8 mouse cellular contexts compared by ENCODE assay signal in the genomic region with DNA sequence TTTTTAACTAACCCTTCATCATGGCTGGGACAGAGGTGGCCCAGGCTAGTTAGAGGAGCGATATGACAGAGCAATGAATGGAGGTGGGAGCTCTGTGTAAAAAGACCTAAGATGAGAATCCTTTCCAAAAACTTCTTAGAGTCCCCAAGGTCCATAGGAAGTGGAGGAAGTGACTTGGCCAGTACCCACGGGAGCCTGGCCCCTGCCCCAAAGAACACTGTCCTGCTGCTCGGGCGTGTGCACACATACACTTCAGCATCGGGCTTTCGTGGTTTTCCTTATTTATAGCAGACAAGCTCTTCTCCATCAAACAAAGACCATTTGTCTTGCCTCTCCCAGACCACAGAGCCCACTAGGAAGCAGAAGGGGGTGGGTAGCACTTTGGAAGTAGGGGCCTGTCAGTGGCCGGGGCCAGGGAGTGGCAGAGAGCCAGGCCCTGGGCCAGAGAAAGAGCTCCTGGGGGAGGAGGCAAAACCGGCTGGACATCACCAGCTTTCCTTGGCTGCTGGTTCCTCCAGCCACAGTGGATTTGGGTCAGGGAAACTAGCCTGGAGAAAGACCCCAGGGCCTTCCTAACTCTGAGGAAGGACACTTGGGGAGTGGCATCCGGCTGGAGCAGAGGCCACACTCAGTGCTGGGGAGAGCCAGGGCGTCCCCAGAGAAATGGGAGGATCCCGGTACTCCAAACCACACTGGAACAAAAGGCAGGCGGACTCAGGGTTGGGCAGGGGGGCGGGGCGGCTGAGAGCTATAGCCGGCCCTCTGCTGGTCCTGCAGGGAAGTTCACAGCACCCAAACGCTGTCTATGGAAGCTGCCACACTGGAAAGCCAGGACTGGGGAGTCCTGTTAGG. TPM values are rescaled to one million over a fixed set of nuclear protein-coding genes. Genes with fewer than 3 reads are reported as not detected.
DNase-seq lines count a peak whose midpoint lies in the region; ATAC-seq and TF ChIP-seq lines count a peak whose summit lies in the region.

No protein-coding gene starts in this region.

- no peaks in the 10 kb centered on the region for H3K36me3 ChIP-seq in thymus, adult 2 months (ENCODE audit: control insufficient read depth, insufficient read depth, low read length)
- peaks cover 50% of the 10 kb centered on the region for H3K36me3 ChIP-seq in limb, embryonic 12.5 days
- H3K36me3 ChIP-seq in midbrain, embryonic 12.5 days = peaks cover 31% of the 10 kb centered on the region

- peak overlapping the region; percentile 81 for H3K4me2 ChIP-seq in limb, embryonic 12.5 days
- peak overlapping the region; percentile 91 for H3K4me2 ChIP-seq in midbrain, embryonic 12.5 days (replicated peaks)

- H3K27me3 ChIP-seq in thymus, adult 2 months (ENCODE audit: control insufficient read depth, insufficient read depth, low read length) = no peaks in the 10 kb centered on the region; the same call in 1 of the 2 replicates
- H3K27me3 ChIP-seq in limb, embryonic 12.5 days = no peaks in the 10 kb centered on the region
- H3K27me3 ChIP-seq in midbrain, embryonic 12.5 days = no peaks in the 10 kb centered on the region

- no peak overlapping the region for H3K27ac ChIP-seq in thymus, adult 2 months (ENCODE audit: control insufficient read depth, insufficient read depth, low read length)
- H3K27ac ChIP-seq in limb, embryonic 12.5 days = peak overlapping the region; percentile 86
- peak overlapping the region; percentile 92 for H3K27ac ChIP-seq in midbrain, embryonic 12.5 days (replicated peaks)

- no peak for TF ChIP-seq POLR2A in thymus, adult 2 months (IDR thresholded peaks at IDR 0.05; ENCODE audit: control insufficient read depth, extremely low read depth, insufficient read depth, low read length, poor library complexity)

- peaks cover 21% of the 10 kb centered on the region for H3K4me1 ChIP-seq in thymus, adult 2 months (replicated peaks; ENCODE audit: control insufficient read depth, insufficient read depth, low read length)
- H3K4me1 ChIP-seq in limb, embryonic 12.5 days (replicated peaks) = peaks cover 39% of the 10 kb centered on the region
- H3K4me1 ChIP-seq in midbrain, embryonic 12.5 days = peaks cover 41% of the 10 kb centered on the region

- no peaks in the 10 kb centered on the region for H3K9me3 ChIP-seq in limb, embryonic 12.5 days
- H3K9me3 ChIP-seq in midbrain, embryonic 12.5 days = no peaks in the 10 kb centered on the region

- ATAC-seq in limb, embryonic 12.5 days (ENCODE audit: insufficient number of reproducible peaks, insufficient read depth, low FRiP score, low TSS enrichment, low read depth) = no peak
- peak; percentile 20 for ATAC-seq in midbrain, embryonic 12.5 days (ENCODE audit: low FRiP score, low read depth)

- 53% methylated on average over 16 of the region's 16 CpGs for WGBS in thymus, adult 2 months
- WGBS in limb, embryonic 12.5 days = 17% methylated on average over 16 of the region's 16 CpGs
- 16% methylated on average over 16 of the region's 16 CpGs for WGBS in midbrain, embryonic 12.5 days

- no peak for DNase-seq in thymus, adult 2 months
- no peak for DNase-seq in thymus, postnatal 25 days
- peak; percentile 84 for DNase-seq in embryo, embryonic 9.5 days (ENCODE audit: extremely low spot score)
- DNase-seq in heart, adult 11 months = peak; percentile 99
- peak; percentile 85 for DNase-seq in kidney, adult 18-20 months
- peak; percentile 40 to 74 for DNase-seq in spleen, postnatal 4 days (ENCODE audit: low spot score in 2 of 2)

- H3K4me3 ChIP-seq in thymus, adult 2 months (ENCODE audit: control insufficient read depth, insufficient read depth, low read length) = no peak overlapping the region
- H3K4me3 ChIP-seq in limb, embryonic 12.5 days (replicated peaks) = peak overlapping the region; percentile 90
- H3K4me3 ChIP-seq in midbrain, embryonic 12.5 days = peak overlapping the region; percentile 87

- peak; percentile 72; the same call in 1 of the 2 replicates for TF ChIP-seq CTCF in thymus, adult 2 months (IDR thresholded peaks at IDR 0.05; ENCODE audit: borderline replicate concordance, control insufficient read depth, extremely low read depth, insufficient read depth, low read length, poor library complexity)

- H3K9ac ChIP-seq in limb, embryonic 12.5 days (replicated peaks) = peak overlapping the region; percentile 63
- H3K9ac ChIP-seq in midbrain, embryonic 12.5 days (replicated peaks) = peak overlapping the region; percentile 96

RNA-seq across cellular contexts. Expression of gene Vegfa, which starts 4.9 kb away (rescaled TPM):
- 50.3 and 65.2 TPM in 2 replicates for polyA plus RNA-seq in thymus, adult 2 months (2012; rRNA removed)
- 6.2 TPM in 2 replicates for polyA plus RNA-seq in limb, embryonic 12.5 days (2016; fragmentation: Nextera tagmentation; extraction: Ambion mirVana)
- 3.4 and 4.0 TPM in 2 replicates for polyA plus RNA-seq in midbrain, embryonic 12.5 days (2016; fragmentation: Nextera tagmentation; extraction: Ambion mirVana)

Comparison
In these comparisons a context has a peak if more than half of its experiments do, and no peak if none do; other contexts are left out.
1. DNase-seq: peak in embryo, embryonic 9.5 days (single experiment), heart, adult 11 months (single experiment), kidney, adult 18-20 months (single experiment) and spleen, postnatal 4 days (2 of 2); none in thymus, adult 2 months (single experiment) and thymus, postnatal 25 days (single experiment).